Mouse (Mus musculus) CD4-positive, CD25-positive, alpha-beta regulatory T cell, adult 4 months (primary cell): Measurements from ENCODE around the gene Lmna. TPM values are rescaled to one million over a fixed set of nuclear protein-coding genes. Genes with fewer than 3 reads are reported as not detected.

ENCODE experiments used
- ATAC-seq: one replicate; pipeline ENCODE4 v1.8.0; 2017
- polyA plus RNA-seq, 2 experiments: library from polyadenylated mRNA; unstranded; fragments of 100-300 nt; shearing (Covaris generic); gene quantifications; one replicate each; pipeline ENCODE4 v1.2.1; 2017

Lmna gene
- polyA plus RNA-seq, 2 experiments from 2014 or later: 5.0 to 5.1 TPM

DNA sequence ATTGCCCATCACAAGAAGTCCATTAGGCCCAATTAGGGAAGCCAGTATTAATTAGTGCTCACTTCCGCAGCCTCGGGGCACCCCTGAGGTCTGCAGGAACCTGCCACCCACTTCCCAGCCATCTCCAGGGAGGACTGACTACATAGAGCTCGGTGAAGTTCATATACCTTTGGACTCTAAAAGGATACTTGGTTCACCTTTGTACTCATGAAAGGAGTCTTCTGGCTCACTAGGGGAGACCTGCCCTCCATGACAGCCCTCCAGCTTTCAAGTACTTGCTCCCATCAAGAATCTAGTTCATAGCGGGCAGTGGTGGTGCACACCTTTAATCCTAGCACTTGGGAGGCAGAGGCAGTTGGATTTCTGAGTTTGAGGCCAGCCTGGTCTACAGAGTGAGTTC is 8.7 kb upstream of the Lmna start:
- ATAC-seq: no peak

DNA sequence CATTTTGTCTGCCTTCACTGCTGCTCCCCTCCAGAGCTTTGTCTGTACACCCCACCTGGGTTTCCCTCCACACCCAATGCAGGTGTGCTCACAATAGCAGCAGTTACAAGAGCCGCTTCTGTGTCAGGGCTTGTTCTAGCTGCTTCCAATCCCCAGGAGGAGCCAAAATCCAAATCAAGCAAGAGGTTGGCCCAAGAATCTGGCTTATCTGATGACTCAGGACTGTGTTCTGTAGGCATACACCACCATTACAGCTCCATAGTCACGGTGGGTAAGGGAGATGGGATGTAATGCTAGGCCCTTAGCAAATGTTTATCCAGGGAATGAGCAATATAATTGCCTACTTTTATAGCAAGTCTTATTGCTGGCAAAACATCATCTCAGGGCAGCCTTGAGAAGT is 6.7 kb upstream of the Lmna start:
- no peak for ATAC-seq

GRCm38 (mm10) chr3:88515095-88515386 is 5.3 kb upstream of the Lmna start:
- no peak for ATAC-seq

DNA sequence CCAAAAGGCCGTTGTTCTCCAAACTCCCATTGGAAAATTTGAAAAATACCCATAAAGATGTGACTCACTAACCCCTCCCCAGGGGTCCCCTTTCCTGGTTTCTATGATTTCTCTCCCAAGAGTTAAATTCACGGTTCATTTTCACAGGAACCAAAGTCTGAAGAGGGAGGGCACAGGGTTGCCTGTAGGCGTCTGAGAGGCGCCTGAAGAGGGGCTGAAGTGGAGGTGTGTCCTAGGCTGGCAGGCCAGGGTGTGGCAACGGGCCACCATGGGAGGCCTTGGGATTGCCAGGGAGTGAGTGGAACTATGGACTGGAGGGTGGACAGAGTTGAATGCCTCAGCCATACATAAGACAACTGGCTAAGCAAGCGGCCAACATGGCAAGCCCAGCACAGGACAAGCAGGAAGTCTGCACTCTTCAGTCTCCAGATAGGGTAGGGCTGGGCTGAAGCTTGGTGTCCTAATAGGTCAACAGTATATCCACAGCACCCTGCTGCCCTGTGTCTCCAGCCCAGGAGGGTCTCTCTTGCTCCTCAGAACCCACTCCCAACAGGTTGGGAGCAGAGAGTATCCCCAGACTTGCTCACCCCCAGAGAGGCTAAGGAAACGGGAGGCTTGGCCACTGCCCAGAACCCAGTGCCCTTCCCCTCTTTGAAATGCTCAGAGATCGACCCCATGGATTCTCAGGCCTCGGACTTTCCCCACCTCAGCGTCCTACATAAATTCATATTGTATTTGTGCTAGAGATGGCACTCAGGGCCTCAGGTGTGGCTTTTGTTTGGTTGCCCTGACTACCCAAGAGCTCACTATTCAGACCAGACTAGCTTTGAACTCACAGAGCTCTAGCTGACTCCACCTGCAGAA is 4.7 kb upstream of the Lmna start:
- no peak for ATAC-seq

- ATAC-seq: peak; percentile 8
These were observed 3.9 kb upstream of the Lmna start for GRCm38 (mm10) chr3:88513546-88514115.

- no peak for ATAC-seq
These were observed 3.3 kb upstream of the Lmna start for GRCm38 (mm10) chr3:88512896-88513545.

GRCm38 (mm10) chr3:88512141-88512895 is 2.6 kb upstream of the Lmna start:
- ATAC-seq: no peak

GRCm38 (mm10) chr3:88511559-88511958 is 1.8 kb upstream of the Lmna start:
- ATAC-seq: no peak

DNA sequence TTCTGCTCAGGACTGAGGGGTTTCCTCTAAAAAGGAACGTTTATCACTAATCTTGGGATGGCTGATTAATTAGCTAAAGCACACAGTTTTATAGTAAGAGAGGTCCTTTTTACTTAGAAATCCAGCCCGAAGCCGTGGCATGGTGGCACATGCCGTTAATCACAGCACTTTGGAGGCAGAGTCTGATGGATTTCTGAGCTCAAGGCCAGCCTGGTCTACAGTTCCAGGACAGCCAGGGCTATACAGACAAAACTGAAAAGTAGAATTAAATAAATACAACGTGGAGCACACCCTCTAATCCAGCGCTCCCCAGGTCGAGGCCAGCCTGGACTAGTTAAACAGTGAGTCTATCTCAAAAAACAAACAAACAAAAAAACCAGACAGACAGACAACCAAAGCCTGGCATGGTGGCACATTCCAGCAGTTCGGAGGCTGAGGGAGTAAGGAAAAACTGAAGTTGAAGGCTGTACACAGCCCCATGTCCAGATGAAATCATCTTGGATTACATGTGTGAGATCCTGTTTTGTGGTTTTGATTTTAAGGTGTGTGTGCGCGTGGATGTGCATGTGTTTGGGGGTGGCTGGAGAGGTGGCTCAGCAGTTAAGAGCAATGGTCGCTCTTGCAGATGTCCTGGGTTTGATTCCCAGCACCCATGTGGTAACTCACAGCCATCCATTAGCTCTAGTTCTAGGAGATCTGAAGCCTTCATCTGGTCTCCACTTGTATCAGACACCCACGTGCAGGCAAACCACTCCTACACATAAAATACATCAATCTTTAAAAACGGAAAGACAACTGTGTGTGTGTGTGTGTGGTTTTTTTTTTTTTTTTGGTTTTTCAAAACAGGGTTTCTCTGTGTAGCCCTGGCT is 899 bp upstream of the Lmna start:
- ATAC-seq: no peak

DNA sequence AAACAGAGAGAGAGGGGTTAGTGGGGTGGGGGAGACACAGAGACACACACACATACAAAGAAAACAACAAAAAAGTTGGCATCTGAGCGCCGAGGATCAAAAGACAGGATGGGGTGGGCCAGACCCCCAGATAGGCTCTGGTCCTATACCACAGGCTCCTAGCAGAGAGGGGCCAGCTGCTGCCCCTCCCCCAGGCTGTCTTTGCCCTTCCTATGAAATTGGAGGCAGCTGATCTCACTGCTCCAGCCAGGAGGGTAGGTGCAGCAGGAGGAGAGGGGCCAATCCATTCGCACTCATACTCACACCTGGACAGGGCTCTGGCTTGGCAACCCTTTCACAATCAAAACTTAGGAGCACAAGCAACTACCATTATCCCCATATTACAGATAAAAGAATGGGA is 506 bp downstream of the Lmna start:
- no peak for ATAC-seq

- no peak for ATAC-seq
These were observed 4.0 kb downstream of the Lmna start for GRCm38 (mm10) chr3:88505765-88506164.

GRCm38 (mm10) chr3:88505081-88505480 is 4.7 kb downstream of the Lmna start:
- ATAC-seq: no peak

DNA sequence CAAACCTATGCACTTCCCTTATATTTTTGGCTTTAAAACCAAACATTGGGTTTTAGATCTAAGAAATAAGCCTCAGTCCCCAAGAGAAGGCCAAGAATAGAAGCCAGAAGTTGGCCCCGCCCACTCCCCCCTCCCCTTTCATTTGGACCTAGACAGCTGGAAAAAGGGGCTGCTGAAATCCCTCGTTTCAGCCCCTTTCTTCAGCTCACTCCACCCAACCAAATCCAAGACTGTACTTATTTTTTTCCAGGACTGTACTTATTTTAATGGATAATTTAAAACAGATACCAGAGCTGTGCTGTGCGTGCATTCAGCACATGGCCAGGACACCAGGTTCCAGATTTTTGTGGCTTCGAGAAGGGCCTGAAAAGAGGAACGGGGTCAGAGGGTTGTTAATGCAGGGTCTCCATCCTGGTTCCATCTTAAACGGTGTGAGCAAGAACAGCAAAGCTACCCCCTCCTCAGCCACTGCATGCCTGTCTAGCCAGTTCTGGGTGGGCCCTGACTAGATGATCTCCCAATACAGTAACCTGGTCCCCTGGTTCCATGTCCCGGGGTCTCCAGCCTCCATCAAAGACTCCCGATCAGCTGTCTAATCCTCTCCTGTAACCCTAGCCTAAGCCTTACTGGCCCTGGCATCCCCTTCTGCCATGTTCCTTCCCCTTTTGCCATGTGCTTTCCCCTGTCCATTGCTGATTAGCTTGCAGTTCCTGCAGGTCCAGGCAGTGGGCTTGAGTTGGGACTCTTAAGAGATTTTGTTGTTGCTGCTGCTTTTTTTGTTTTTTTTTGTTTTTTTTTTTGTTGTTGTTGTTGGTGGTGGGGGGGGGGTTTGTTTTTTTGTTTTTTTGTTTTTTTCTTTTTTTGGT is 5.6 kb downstream of the Lmna start:
- no peak for ATAC-seq

DNA sequence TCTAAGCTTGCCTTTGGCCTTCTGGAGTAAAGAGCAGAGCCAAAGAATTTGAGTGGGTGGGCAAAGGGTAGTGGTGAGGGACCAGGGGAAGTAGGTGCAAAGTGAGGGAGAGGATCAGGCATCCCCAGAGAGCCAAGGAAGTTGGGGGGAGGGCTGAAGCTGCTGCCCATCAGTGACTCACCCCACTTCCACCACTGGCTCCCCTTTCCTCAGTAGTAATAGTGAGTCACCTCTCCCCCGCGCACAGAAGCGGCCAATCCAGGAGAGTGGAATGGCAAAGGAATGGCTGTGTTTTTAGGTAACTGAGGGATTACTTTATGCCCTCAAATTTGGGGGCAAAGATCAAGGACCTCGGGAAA is 6.3 kb downstream of the Lmna start:
- ATAC-seq: no peak

- ATAC-seq: peak; percentile 98
These were observed 6.9 kb downstream of the Lmna start for GRCm38 (mm10) chr3:88502641-88503504.

GRCm38 (mm10) chr3:88502031-88502571 is 7.7 kb downstream of the Lmna start:
- no peak for ATAC-seq

- no peak for ATAC-seq
These were observed 8.3 kb downstream of the Lmna start for GRCm38 (mm10) chr3:88501366-88502030.

DNA sequence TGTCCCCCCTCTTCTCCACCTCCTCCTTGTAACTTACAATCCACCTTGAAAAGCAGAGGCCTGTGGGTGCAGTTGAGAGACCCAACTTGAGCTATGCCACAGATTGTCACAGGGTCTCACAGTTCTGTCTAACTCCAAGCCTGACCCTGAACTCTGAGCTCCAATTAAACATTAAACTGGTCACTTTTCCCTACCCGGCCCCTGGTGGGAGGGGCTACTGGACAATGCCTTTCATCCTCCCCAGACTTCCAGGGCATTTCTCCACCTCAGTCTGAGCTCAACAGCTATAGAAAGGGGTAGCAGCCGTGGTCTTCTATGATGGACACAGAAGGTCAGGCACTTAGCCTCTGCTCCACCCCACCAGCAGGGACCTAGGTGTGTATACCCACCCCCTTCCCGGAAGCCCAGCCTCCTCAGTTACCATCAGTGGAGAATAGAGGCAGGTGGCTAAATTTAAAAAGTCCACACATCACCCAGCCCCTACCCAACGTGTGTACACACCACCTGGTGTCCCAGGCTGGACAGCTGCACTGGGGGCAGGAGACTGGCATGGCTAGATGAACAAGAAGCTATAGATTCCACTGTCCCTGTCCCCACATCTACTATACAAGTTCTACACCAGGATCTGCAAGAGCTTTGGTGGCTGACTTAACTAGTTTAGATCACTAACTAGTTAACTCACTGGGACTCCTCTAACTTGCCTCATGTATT is 8.9 kb downstream of the Lmna start:
- no peak for ATAC-seq

DNA sequence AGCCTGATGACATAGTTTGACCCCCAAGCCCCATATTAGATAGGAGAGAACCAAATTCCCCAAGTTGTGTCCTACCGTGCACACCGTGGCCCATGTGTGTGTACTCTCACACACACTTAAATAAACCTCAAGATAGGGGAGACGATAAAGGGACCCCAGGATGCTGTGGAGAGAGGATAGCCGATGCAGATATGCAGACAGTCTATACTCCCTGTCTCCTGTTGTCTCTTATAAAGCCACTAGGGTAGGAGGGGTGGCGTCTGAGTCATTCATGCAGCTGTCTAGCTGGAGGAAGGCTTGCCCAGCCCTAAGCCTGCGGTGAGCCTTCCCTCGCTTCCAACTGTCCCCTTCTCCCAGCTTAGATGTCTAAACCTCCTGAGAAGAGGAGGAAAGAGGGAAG is 9.7 kb downstream of the Lmna start:
- ATAC-seq: no peak
